Mouse (Mus musculus) G1E (cell line): ENCODE results near the gene Erg. TPM values are rescaled to one million over a fixed set of nuclear protein-coding genes. Genes with fewer than 3 reads are reported as not detected.

Source experiments
- ATAC-seq: 2 replicates; pipeline ENCODE4 v1.8.0; 2016; ENCODE audit warnings: mild to moderate bottlenecking; ENCODE audit not compliant: insufficient number of reproducible peaks, poor library complexity, low FRiP score, severe bottlenecking; ENCODE audit errors: extremely low read depth
- DNase-seq: peaks from one replicate; pipeline ENCODE4 v3.0.0; 2012; ENCODE audit warnings: low spot score
- H3K27me3 ChIP-seq: 2 replicates; pipeline ENCODE4 v1.6.1; 2012; ENCODE audit warnings: mild to moderate bottlenecking, low read length, inconsistent platforms; ENCODE audit not compliant: insufficient read depth
- H3K36me3 ChIP-seq: replicated peaks from 2 replicates; pipeline ENCODE3; 2012; ENCODE audit warnings: mild to moderate bottlenecking, inconsistent platforms
- H3K4me1 ChIP-seq: 2 replicates; pipeline ENCODE4 v1.6.1; 2012; ENCODE audit warnings: low read depth, low read length, inconsistent platforms, mixed read lengths; ENCODE audit not compliant: insufficient read depth
- H3K4me3 ChIP-seq: 2 replicates; pipeline ENCODE4 v1.5.1; 2012; ENCODE audit warnings: low read depth, mild to moderate bottlenecking, inconsistent platforms, low read length, moderate library complexity, mixed read lengths
- H3K9me3 ChIP-seq: replicated peaks from 2 replicates; pipeline ENCODE4 v1.6.1; 2012; ENCODE audit warnings: inconsistent platforms
- CTCF ChIP-seq: IDR thresholded peaks from 2 replicates; pipeline ENCODE4 v1.5.1; 2012; ENCODE audit warnings: low read depth, low read length, inconsistent platforms, mixed read lengths
- GATA1 ChIP-seq: IDR thresholded peaks from 2 replicates; pipeline ENCODE4 v1.6.1; 2012; ENCODE audit warnings: borderline replicate concordance, low read length, inconsistent platforms, mixed read lengths
- GATA2 ChIP-seq: IDR thresholded peaks from 2 replicates; pipeline ENCODE4 v1.6.1; 2012; ENCODE audit warnings: low read depth, low read length, inconsistent platforms, borderline replicate concordance
- POLR2AphosphoS5 ChIP-seq: IDR thresholded peaks from 2 replicates; pipeline ENCODE4 v1.6.1; 2012; ENCODE audit warnings: low read depth, low read length, inconsistent platforms; ENCODE audit not compliant: insufficient replicate concordance
- TAL1 ChIP-seq: conservative IDR thresholded peaks from 2 replicates; pipeline ENCODE4 v1.6.1; 2012; ENCODE audit warnings: low read depth, low read length, inconsistent platforms, mixed read lengths
- polyA plus RNA-seq: library from polyadenylated mRNA; stranded (reverse); fragments of >175 nt; gene quantifications from 2 replicates; pipeline ENCODE4 v1.2.3, GENCODE M21; 2012
- total RNA-seq, 2 experiments: library from RNA; stranded (forward) in 1 of 2; stranded (reverse) in 1 of 2; fragments of 200-1000 nt in 1 of 2; fragments of >200 nt in 1 of 2; fragmentation: Nextera tagmentation in 1 of 2; gene quantifications; 2 replicates each; pipeline ENCODE4 v1.2.3; 2014 to 2017

Gene Erg
- 6.1 and 7.4 TPM in 2 replicates for total RNA-seq (2014; fragmentation: Nextera tagmentation)
- 15.7 and 17.7 TPM in 2 replicates for total RNA-seq (2017)
- 2.0 TPM in 2 replicates for polyA plus RNA-seq

- Histone ChIP-seq H3K36me3 (no peaks in the 10 kb centered on the region), H3K4me1 (peaks cover 14% of the 10 kb centered on the region), H3K4me3 (no peak within 1 kb of the TSS), H3K9me3 (peaks cover 11% of the 10 kb centered on the region), H3K27me3 (peaks cover 57% of the 10 kb centered on the region)
- TF ChIP-seq GATA1 (no peak), GATA2 (no peak), CTCF (no peak), TAL1 (no peak), POLR2AphosphoS5 (no peak)
- DNase-seq (no peak), ATAC-seq (no peak)
These were observed at the start of gene Erg for GRCm38 (mm10) chr16:95586311-95586602. Erg (minus strand) TSS chr16:95586593.

- DNase-seq (no peak), ATAC-seq (no peak)
- TF ChIP-seq GATA2 (no peak), POLR2AphosphoS5 (no peak), CTCF (no peak), GATA1 (no peak), TAL1 (no peak)
- Histone ChIP-seq H3K9me3 (no peaks in the 10 kb centered on the region), H3K27me3 (peaks cover 9% of the 10 kb centered on the region), H3K36me3 (no peaks in the 10 kb centered on the region), H3K4me3 (no peak overlapping the region), H3K4me1 (0 out of 2 replicates have a peak, but pooled peaks cover 2% of the 10 kb centered on the region)
These were observed 45.4 kb upstream of the Erg start for GRCm38 (mm10) chr16:95631816-95632215.

- H3K9me3 ChIP-seq: no peaks in the 10 kb centered on the region
- H3K27me3 ChIP-seq: peaks cover 37% of the 10 kb centered on the region
- DNase-seq (no peak), ATAC-seq (no peak)
- H3K4me1 ChIP-seq: no peaks in the 10 kb centered on the region
- H3K4me3 ChIP-seq: no peak overlapping the region
- no peaks in the 10 kb centered on the region for H3K36me3 ChIP-seq
- TF ChIP-seq TAL1: no peak
- no peak for TF ChIP-seq GATA1
- TF ChIP-seq GATA2: no peak
- TF ChIP-seq CTCF: no peak
- TF ChIP-seq POLR2AphosphoS5: no peak
These were observed 37.7 kb upstream of the Erg start for GRCm38 (mm10) chr16:95623876-95624770.

- no peak for TF ChIP-seq GATA1
- H3K4me3 ChIP-seq: no peak overlapping the region
- ATAC-seq: no peak
These were observed 36.7 kb upstream of the Erg start for GRCm38 (mm10) chr16:95623056-95623455.

GRCm38 (mm10) chr16:95619859-95620325 is 33.5 kb upstream of the Erg start:
- no peak overlapping the region for H3K4me3 ChIP-seq
- no peaks in the 10 kb centered on the region for H3K36me3 ChIP-seq
- H3K27me3 ChIP-seq: peaks cover 45% of the 10 kb centered on the region
- no peak for TF ChIP-seq GATA2
- no peak for TF ChIP-seq POLR2AphosphoS5
- DNase-seq (no peak), ATAC-seq (no peak)
- no peaks in the 10 kb centered on the region for H3K9me3 ChIP-seq
- H3K4me1 ChIP-seq: no peaks in the 10 kb centered on the region

More at GRCm38 (mm10) chr16:95623056-95623455, 36.7 kb upstream of the Erg start:
- Histone ChIP-seq H3K4me1 (no peaks in the 10 kb centered on the region), H3K9me3 (no peaks in the 10 kb centered on the region), H3K27me3 (peaks cover 46% of the 10 kb centered on the region), H3K36me3 (no peaks in the 10 kb centered on the region)
- no peak for DNase-seq

- TF ChIP-seq TAL1 (no peak), GATA1 (no peak), GATA2 (no peak)
- DNase-seq (no peak), ATAC-seq (no peak)
- Histone ChIP-seq H3K9me3 (no peaks in the 10 kb centered on the region), H3K27me3 (peaks cover 37% of the 10 kb centered on the region), H3K36me3 (no peaks in the 10 kb centered on the region), H3K4me1 (peaks cover 2% of the 10 kb centered on the region; the same call in 1 of the 2 replicates), H3K4me3 (no peak overlapping the region)
These were observed 31.8 kb upstream of the Erg start for GRCm38 (mm10) chr16:95618206-95618605.
